Mouse (Mus musculus): ENCODE data around the gene Prom1.
A peak's percentile ranks its signal among the peaks of the same experiment; 100 is the strongest.
"Not testable (repeated sequence)": the region's sequence is repeated elsewhere in the genome, so short reads cannot be mapped to it uniquely, and the experiment has no call there.

Prom1 gene

DNA sequence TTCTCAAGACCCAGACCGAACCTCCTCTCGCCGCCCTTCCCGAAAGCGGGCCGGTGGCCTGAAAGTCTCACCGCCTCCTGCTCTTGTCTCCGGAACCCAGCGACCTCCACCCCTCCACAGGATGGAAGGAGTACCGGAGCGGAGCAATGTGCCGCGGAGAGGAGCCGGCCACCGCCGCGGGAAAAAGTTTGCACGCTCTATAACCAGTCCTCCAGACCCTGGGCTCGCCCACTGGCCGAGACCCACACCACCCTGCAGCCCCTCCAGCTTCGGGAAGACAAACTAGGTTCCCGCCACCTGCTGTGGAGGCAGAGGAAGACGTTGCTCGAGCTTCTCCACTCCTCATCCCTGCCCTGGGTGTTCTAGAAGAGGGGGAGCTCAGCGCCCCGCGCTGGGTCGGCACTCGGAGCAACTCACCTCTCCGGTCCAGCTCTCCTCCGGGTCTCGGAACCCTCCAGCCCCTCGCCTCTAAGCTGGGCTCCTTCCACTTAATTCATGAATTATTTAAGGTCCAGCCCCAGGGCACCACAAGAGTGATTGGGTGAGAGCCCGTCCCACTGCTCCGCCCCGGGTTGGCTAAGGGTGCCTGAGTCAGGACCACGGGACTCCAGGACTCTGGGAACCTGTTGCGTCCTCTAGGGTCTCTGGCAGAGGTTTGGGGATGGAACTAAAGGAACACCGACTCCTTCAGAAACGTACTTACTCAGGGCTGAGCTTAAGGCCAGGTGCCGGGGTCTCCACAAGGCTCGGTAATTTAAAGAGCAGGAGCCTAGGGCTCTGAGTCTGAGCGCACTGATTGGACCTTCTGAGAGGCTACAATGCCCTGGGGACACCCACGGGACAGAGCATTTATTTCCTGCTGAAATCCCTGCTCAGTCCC lies at the start of gene Prom1:
TSS of gene Prom1 (minus strand) at position 802 of the 880 bp plus-strand sequence.
- peak in 1 of 2 experiments; percentile 4 for DNase-seq (ENCODE audit: low spot score in 2 of 2)

DNA sequence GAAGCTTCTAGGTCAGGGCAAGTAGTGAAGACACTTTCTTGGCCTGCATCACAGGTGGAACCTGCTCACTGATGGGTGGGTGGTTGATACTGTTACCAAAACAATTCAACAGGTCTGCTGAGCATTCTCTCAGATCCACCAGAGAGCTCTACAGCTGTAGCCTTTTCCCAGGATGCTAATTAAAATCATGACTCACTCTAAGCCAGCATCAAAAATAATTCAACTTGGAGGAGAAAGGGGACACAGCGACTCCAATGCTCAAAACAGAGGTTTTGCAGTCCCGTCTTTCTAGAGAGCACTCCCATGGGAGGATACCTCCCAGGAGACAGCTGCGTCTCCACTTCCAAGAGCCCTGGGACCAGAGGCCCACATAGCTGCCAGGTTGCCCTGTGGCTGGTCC lies 45.9 kb upstream of the Prom1 start:
- DNase-seq (ENCODE audit: low spot score in 2 of 2): no peak

DNA sequence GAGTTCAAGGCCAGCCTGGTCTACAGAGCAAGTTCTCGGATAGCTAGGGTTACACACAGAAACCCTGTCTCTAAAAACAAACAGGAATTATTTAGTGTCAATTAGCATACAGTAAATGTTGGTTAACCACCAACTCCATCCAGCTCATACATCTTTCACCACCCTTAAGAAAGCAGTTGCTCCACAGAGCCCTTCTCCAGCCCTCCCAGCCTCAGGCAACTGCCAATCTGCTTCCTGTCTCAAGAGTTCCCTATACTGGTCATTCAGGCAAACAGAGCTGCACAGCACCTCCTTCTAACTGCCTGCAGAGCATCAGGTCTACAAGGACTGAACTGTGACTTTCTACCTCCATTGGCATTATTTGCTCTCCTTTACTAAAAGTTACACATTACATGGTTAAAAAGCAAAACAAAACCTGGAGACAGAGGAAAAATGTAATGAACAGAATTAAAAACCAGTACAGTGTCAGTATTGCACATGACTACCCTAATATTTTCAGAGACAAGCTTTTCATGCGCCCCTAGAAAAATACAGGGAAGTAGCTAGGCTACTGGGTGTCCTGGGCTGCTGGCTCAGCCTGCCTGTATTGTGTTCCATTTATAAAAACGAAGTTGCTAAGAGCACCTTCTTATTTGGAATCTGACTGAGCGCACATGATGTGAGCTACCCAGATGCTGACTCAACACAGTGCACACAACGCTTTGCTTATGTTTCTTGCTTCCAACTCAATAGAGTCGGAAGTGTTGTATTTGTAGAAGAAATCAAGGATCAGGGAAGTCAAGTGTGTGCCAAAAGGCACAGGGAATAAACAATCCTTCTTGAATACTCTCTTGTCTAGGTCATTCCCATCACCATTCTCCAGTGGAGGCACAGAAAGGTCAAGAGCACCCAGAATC lies 44.9 kb upstream of the Prom1 start:
- no peak for DNase-seq (ENCODE audit: low spot score in 2 of 2)

DNA sequence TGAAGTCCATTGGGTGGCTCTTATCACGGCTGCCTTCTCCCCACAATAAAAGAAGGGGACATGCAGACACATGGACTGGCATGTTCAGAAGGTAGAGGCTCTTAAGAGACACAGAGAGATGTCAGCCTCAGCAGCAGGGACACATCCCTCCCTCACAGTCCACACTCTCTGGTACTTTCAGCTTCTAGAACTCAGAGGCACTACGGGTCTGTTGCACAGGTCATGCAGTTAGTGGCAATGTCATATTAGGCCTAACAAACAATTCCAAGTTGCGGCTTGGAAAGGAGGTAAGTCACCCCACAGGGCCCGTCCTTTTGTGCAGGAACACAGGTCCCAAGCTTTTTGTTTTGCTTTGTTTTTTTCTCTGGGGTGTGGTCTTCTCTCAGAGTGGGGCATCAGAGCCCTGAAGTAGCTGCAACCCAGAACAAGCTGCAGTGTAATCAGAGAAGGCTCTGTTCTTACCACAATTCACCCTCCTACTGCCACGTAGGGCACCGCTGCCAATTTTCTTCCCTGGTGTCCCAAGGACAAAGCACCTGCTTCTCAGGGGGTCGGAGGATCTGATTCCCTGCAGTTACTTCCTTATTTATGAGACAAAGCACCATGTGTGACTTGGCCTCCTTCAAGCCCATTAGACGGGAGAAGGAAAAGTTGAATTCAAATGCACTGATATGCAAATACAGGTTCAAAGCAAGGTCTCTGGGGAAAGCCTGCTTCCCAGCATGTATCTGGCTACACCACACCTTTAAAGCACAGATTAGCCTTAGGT lies 41.8 kb upstream of the Prom1 start:
- no peak for DNase-seq (ENCODE audit: low spot score in 2 of 2)

DNA sequence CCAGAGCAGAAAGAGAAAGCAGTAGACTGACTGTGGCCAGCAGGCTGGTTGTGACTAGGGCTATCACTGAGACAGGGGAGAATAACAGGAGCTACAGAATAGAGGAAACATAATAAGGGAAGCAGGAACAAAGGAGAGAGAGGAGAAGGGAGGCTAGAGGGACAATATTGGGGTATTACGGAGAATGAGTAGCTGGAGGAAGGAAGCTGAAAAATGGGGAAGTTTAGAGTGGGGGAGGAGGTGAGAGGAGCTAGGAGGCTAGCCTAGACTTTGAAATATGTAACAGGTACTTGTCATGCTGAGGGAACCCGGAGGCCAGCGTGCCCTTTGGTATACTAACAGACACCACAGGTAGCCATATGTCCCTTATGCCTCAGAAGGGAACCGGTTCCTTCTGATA lies 25.7 kb upstream of the Prom1 start:
- DNase-seq (ENCODE audit: low spot score in 2 of 2): no peak

DNA sequence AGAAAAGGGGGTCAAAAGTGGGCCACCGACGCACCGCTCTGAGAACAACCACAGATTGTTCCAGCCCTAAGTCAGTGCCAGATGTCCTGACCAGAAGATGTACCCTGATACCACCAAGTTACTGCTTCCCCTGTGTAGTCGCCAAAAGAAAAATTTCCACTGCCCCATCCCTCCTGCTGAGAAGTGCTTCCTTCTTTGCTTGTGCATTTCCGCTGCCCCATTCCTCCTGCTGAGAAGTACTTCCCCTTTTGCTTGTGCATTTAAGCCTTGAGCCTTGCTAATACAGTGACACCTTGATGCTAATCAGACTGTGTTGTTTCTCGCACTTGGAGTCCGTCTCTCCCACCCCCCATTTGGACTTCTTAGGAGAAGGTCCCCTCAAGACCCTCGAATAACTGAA lies 24.7 kb upstream of the Prom1 start:
- not testable (repeated sequence) for DNase-seq (ENCODE audit: low spot score in 2 of 2)

DNA sequence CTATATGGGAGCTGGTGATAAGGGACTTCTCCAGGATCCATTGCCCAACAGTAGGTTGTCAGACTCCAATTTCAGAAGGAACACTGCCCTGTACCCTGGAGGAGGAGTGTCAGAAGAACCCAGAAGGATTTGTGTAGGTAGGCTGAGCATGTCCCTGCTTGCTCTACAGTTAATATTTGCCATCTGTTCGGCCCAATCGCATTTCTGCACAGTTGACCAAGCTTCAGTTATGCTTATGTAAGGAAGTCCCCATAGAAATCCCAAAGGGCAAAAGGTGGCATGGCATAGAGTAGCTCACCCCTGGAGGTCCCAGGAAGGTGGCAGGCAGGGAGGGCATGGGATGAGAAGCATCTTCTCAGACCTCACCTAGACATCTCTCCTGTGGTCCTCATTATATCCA lies 19.6 kb upstream of the Prom1 start:
- no peak for DNase-seq (ENCODE audit: low spot score in 2 of 2)

DNA sequence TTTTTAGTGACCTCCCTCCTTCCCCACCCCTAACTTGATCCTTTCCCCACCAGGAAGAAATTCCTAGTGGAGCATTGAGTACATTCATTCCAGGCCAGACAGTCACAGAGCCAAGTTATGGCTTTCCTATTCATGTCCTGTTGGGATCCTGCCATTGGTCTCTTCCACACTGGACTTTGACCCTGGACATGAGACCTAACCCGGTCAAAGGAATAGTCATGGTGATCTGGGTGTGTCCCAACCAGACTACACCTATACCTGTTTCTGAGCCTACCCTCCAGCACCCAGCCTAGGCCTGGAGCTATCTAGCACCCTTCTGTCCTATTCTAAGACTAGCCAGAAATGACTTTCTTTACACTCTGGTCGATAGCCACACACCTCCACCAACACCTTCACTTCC lies 11.3 kb upstream of the Prom1 start:
- no peak for DNase-seq (ENCODE audit: low spot score in 2 of 2)

DNA sequence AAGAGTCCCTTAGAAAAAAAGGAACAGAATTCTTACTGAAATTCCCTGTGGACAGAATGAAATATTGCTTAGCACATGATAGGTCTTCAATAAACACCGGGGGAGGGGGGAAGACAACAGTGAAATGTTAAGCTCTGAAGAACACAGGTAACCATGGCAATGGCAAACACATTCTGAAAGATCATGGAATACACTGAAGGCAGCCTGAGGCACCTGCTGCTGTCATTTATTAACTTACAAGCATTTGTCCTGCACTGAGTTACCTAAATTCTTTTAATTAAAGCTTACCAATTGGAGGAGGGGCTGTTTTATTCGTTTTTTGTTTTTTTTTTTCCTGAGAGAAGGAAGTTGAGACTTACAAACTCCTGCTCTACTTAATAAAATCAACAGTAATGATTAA lies 7.3 kb upstream of the Prom1 start:
- no peak for DNase-seq (ENCODE audit: low spot score in 2 of 2)

DNA sequence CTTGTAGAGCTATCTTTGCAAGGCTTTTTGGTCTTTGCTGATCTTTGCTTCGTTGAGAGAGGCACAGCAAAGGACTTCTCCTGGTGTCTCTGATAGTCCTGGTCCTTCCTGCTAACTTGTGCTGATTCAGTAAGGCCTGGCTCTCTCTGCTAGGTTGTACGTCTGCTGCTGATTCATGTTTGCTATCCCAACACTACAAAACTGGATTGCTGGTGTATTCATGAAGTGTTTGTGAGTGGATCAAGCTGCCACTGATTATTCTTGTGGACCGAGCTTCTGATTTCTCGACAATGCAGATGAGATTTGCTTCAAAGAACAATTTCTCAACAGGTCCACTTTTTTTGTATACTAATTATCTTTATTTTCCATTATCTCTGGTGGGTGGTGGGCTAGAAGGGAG lies 6.3 kb upstream of the Prom1 start:
- no peak for DNase-seq (ENCODE audit: low spot score in 2 of 2)

DNA sequence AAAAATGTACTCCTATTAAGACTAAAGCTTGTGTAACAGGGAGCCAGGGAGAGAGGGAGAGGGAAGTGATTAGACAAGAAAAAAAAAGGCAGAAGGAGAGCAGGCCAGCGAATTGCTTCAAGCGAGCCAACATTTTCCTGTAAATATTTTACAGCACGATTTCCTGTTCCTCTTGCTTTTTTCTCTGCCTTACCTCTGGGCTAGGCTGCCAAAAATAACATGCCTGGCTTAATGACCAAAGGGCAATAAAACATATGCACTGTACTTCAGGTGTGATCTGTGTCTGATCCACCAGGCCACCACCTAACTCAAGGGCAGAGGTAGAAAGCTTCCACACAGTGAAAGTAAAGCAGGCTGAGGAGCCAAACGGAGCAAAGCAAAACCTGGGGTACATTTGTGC lies 3.4 kb upstream of the Prom1 start:
- DNase-seq (ENCODE audit: low spot score in 2 of 2): no peak

DNA sequence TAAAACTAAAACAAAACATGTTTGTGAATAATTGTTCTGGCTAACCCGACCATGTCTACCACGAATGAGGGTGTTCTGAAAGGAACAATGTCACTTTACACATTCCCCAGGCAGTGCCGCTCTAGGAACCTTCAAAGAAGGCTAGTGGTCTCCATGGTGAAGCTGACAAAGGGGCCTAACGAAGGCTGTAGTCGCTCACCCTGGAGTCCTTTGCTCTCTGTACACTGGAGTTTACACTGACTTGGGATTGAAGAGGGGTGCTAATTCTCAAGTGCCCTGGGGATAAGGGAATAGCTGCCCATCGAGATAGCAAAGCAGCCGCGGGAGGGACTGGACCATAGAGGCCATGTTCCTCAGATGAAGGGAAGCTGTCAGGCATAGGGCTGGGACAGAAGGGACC lies 2.9 kb upstream of the Prom1 start:
- DNase-seq (ENCODE audit: low spot score in 2 of 2): no peak

DNA sequence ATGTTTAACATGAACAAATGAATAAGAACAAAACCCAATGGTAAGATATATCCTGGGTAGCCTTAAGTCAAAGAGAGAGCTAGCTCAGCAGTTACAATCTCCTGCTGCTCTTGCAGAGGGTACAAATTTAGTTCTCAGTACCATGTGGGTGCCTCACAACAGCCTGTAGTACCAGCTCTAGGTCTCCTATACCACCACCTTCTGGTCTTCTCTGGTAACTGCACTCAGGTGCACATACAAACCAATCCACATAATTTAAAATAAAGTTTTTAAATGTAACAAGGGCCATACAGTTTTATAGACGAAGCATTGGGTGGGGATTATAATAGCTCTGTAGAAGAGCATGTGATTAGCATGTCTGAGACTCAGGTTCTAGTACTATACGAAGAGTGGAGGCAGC lies 2.3 kb upstream of the Prom1 start:
- DNase-seq (ENCODE audit: low spot score in 2 of 2): peak in 1 of 2 experiments; percentile 10

DNA sequence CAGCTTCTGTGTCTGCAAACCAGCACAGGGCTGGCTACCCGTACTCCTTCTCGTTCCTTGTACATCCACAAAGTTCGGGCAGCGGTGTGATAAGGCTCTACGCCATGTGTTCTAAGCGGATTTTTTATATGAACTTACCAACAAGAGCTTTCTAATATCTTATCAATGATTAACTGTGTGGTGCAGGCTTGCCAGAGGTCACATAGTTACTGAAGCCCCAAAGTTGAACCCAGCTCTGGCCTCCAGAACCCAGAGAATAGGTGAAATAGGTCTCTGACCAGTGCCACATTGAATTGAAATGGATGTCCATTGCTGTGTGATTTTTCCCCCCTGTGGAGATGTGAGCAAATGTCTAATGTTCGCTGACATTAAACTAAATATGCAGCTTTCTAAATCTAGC lies 1.3 kb upstream of the Prom1 start:
- no peak for DNase-seq (ENCODE audit: low spot score in 2 of 2)

DNA sequence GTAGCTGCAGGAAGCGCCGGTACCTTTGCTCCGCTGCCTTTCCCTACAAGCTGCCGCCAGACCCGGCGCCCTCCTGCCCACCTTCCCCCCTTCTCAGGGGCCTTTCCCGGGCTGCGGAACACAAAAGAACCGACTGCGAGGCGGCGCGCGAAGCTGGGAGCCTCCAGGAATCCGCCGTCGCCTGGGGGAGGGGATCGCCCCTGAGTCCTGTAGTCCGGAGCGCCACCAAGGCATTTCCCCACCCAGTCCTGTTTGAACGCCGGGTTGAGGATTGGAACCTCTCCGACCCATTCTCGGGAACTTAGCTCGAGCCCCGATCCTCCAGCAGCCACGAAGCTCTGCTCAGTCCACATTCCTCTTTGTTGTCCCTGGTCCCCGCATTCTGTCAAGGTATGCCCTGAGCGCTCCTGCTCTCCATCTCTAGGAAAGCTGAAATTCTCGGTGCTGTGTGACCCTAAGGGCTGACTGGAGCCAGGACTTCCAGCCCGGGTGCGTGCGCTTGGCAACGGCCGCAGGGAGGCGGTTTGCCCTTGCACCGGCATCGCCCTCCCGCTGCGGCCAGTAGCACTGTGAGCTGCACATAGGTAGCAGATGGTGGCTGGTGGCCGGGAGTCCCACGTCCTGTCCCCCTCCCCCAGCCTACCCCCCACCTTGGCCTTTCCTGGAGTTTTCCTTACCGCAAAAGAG lies 1.1 kb downstream of the Prom1 start:
- DNase-seq (ENCODE audit: low spot score in 2 of 2): peak in 1 of 2 experiments; percentile 4

DNA sequence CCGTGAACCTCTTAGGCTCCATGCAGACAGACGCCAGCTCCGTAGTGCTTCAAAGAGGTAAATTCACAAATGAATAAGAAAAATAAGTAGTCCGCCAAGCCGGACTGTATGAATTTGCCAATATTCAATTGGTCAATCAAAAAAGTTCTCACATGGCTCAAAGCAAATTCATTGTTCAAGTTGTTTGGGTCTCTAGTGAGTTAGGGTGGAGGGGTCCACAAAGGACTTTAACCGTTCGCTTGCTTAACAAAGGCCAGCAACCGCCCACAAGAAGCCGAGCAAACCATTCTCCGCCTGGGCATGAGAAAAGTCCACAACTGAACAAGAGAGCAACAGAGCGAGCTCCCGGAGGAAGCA lies 1.7 kb downstream of the Prom1 start:
- DNase-seq (ENCODE audit: low spot score in 2 of 2): no peak

DNA sequence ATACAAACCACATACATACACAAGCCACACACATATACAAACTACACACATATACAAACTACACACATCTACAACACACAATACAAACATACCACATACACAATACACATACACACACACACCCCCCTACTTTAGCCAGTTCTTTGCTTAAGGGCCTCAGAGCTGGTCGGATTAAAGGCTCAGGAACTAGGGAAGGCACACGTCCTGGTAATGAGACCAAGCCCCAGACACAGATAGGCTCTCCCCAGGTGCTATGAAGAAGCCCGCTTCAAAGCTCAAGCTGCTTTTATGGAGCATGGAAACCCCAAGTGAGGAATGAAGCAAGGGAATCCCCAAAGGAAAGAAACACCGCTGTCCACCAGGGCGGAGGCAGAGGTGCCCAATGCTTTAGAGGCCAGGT lies 4.8 kb downstream of the Prom1 start:
- no peak for DNase-seq (ENCODE audit: low spot score in 2 of 2)

DNA sequence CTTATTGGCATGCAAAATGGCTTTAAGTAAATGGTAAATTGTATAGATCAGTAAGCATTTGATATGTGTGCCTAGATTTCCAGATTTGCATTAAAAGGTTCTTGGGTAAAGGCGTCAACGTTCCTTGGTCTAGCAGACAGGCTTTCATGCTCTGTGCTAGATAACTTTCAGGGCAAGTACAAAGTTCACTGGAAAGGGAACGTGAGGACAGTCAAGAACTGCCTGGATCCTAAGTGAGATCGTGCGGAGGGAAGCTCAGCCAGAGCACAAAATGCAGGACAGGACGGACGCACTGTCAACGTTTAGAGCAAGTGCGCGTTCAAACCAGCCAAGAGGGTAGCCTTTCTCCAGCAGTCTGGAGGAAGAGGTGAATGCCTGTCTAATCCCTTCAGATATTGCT lies 5.7 kb downstream of the Prom1 start:
- DNase-seq (ENCODE audit: low spot score in 2 of 2): no peak

DNA sequence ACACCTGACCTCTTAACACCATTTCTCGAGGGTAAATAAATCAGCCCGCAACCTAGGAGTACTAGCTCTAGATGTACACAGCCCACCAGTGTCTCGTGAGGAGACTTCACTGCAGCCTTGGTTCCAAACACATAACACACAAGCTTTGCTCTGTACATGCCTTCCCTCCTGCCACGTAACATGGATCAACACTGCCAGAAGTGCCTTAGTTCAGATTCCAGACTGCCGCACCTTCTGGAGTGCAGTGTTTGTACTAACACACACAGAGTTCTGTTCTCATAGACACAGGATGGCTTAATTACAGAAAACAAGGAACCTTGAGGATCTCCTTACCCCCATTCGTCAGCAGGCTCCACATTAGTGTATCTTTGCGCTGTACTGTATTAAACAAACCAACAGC lies 6.1 kb downstream of the Prom1 start:
- no peak for DNase-seq (ENCODE audit: low spot score in 2 of 2)

DNA sequence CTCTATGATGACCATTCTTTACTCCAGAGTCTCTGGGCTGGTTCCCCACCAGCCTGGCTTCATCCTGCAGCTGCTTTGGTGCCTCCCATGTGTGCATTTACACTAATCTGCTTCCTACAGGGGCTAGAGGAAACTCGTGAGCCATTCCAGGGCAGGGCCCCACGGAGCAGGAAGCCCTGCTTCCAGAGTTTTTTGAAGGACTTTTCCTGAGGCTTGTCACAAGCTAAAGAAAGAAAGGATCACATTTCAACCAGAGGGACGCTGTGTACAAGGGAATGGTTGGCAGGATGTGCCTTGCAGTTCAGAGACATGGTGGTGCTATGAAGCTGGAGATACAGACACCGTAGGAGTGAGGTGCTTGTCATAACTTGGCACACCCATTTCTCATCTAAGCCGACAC lies 14.8 kb downstream of the Prom1 start:
- DNase-seq (ENCODE audit: low spot score in 2 of 2): no peak

DNA sequence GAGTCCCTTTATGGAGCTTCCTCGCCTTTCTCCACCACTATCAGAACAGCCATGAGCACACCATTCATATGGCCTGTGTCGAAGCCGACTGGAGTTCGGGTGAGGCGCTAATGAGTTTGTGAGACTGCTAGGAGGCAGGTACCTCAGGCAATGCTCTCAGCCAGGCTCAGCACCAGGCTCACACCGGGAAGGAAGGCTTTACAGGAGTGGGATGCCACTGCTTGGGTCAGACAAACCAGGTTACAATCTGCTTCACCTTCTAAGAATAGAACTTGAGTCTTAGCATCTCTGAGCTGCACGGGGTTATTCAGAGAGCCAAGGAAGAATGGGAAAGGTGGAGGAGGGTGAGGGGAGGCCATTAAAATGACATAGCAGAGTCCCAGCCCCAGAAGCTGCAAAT lies 16.0 kb downstream of the Prom1 start:
- DNase-seq (ENCODE audit: low spot score in 2 of 2): no peak

DNA sequence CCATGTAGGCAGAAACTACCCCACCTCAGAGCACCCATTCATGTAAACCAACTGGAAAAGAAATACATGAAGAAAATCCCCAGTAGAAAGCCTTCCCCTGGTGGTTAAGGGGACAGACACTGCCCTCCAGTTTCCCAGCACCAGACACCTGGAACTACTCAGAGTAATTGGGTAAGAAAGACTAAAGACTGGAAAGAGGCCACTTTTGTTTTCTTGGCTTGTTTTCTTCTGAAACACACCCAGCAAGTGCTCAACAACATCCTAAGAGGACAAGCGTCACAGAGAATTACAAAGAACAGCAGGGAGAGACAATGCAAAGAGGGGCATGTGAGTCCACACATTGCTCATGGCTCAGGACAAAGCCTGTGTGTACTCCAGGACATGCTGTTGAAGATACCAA lies 20.7 kb downstream of the Prom1 start:
- DNase-seq (ENCODE audit: low spot score in 2 of 2): no peak

Data from thymus, postnatal 10 days (tissue).